Mouse (Mus musculus): ENCODE results near the gene Gm3327. TPM values are rescaled to one million over a fixed set of nuclear protein-coding genes. Genes with fewer than 3 reads are reported as not detected.
"Not testable (repeated sequence)": the region's sequence is repeated elsewhere in the genome, so short reads cannot be mapped to it uniquely, and the experiment has no call there.

Gene Gm3327
- not detected in 2 replicates for polyA plus RNA-seq (2012; rRNA removed)

- not testable (repeated sequence) for H3K4me1 ChIP-seq (ENCODE audit: control insufficient read depth, insufficient read depth, insufficient read length, low read length); H3K27ac ChIP-seq (ENCODE audit: insufficient read depth, low read depth, low read length); H3K36me3 ChIP-seq (ENCODE audit: control insufficient read depth, insufficient read depth, low read length); H3K4me3 ChIP-seq (ENCODE audit: low read depth, low read length); H3K27me3 ChIP-seq (ENCODE audit: control insufficient read depth, insufficient read depth, low read length)
- 78% methylated on average over 4 of the region's 4 CpGs for WGBS
These were observed at the start of gene Gm3327 for GRCm38 (mm10) chr14:44123551-44123950. Gm3327 (plus strand) TSS chr14:44123851.

GRCm38 (mm10) chr14:44077785-44078341, 45.8 kb upstream of the Gm3327 start:
- 21% methylated on average over 5 of the region's 5 CpGs for WGBS
- not testable (repeated sequence) for H3K27ac ChIP-seq (ENCODE audit: insufficient read depth, low read depth, low read length); H3K27me3 ChIP-seq (ENCODE audit: control insufficient read depth, insufficient read depth, low read length); H3K36me3 ChIP-seq (ENCODE audit: control insufficient read depth, insufficient read depth, low read length); H3K4me1 ChIP-seq (ENCODE audit: control insufficient read depth, insufficient read depth, insufficient read length, low read length); H3K4me3 ChIP-seq (ENCODE audit: low read depth, low read length)

GRCm38 (mm10) chr14:44086588-44086987, 37.1 kb upstream of the Gm3327 start:
- WGBS = 93% methylated on average over 1 of the region's 1 CpGs
- not testable (repeated sequence) for H3K4me3 ChIP-seq (ENCODE audit: low read depth, low read length); H3K36me3 ChIP-seq (ENCODE audit: control insufficient read depth, insufficient read depth, low read length); H3K27me3 ChIP-seq (ENCODE audit: control insufficient read depth, insufficient read depth, low read length); H3K27ac ChIP-seq (ENCODE audit: insufficient read depth, low read depth, low read length); H3K4me1 ChIP-seq (ENCODE audit: control insufficient read depth, insufficient read depth, insufficient read length, low read length)

- H3K4me3 ChIP-seq (ENCODE audit: low read depth, low read length); H3K4me1 ChIP-seq (ENCODE audit: control insufficient read depth, insufficient read depth, insufficient read length, low read length); H3K27ac ChIP-seq (ENCODE audit: insufficient read depth, low read depth, low read length); H3K27me3 ChIP-seq (ENCODE audit: control insufficient read depth, insufficient read depth, low read length); H3K36me3 ChIP-seq (ENCODE audit: control insufficient read depth, insufficient read depth, low read length): not testable (repeated sequence)
- 56% methylated on average over 2 of the region's 2 CpGs for WGBS
These were observed 36.1 kb upstream of the Gm3327 start for GRCm38 (mm10) chr14:44087535-44087934.

GRCm38 (mm10) chr14:44091524-44091923, 32.1 kb upstream of the Gm3327 start:
- WGBS = 34% methylated on average over 1 of the region's 1 CpGs
- H3K36me3 ChIP-seq (ENCODE audit: control insufficient read depth, insufficient read depth, low read length); H3K27me3 ChIP-seq (ENCODE audit: control insufficient read depth, insufficient read depth, low read length): not testable (repeated sequence)

GRCm38 (mm10) chr14:44094445-44094844, 29.2 kb upstream of the Gm3327 start:
- H3K4me3 ChIP-seq (ENCODE audit: low read depth, low read length); H3K36me3 ChIP-seq (ENCODE audit: control insufficient read depth, insufficient read depth, low read length); H3K4me1 ChIP-seq (ENCODE audit: control insufficient read depth, insufficient read depth, insufficient read length, low read length); H3K27me3 ChIP-seq (ENCODE audit: control insufficient read depth, insufficient read depth, low read length); H3K27ac ChIP-seq (ENCODE audit: insufficient read depth, low read depth, low read length): not testable (repeated sequence)
- 17% methylated on average over 5 of the region's 5 CpGs for WGBS

More at GRCm38 (mm10) chr14:44091524-44091923, 32.1 kb upstream of the Gm3327 start:
- not testable (repeated sequence) for H3K4me3 ChIP-seq (ENCODE audit: low read depth, low read length); H3K4me1 ChIP-seq (ENCODE audit: control insufficient read depth, insufficient read depth, insufficient read length, low read length); H3K27ac ChIP-seq (ENCODE audit: insufficient read depth, low read depth, low read length)

- not testable (repeated sequence) for H3K4me3 ChIP-seq (ENCODE audit: low read depth, low read length); H3K4me1 ChIP-seq (ENCODE audit: control insufficient read depth, insufficient read depth, insufficient read length, low read length); H3K27me3 ChIP-seq (ENCODE audit: control insufficient read depth, insufficient read depth, low read length); H3K27ac ChIP-seq (ENCODE audit: insufficient read depth, low read depth, low read length); H3K36me3 ChIP-seq (ENCODE audit: control insufficient read depth, insufficient read depth, low read length)
- WGBS = no CpG with 5 or more reads among the region's 1 CpGs
These were observed 23.6 kb upstream of the Gm3327 start for GRCm38 (mm10) chr14:44100030-44100429.

- not testable (repeated sequence) for H3K27ac ChIP-seq (ENCODE audit: insufficient read depth, low read depth, low read length); H3K27me3 ChIP-seq (ENCODE audit: control insufficient read depth, insufficient read depth, low read length); H3K4me3 ChIP-seq (ENCODE audit: low read depth, low read length); H3K36me3 ChIP-seq (ENCODE audit: control insufficient read depth, insufficient read depth, low read length); H3K4me1 ChIP-seq (ENCODE audit: control insufficient read depth, insufficient read depth, insufficient read length, low read length)
- WGBS = 73% methylated on average over 2 of the region's 2 CpGs
These were observed 21.3 kb upstream of the Gm3327 start, which contains the start of gene Ear2 for GRCm38 (mm10) chr14:44102354-44102753. Ear2 (plus strand) TSS chr14:44102654.

GRCm38 (mm10) chr14:44110981-44111380, 12.7 kb upstream of the Gm3327 start:
- TF ChIP-seq CTCF (IDR thresholded peaks at IDR 0.05; ENCODE audit: extremely low read depth, insufficient read length, insufficient replicate concordance, low read depth, low read length) (no peak), POLR2A (IDR thresholded peaks at IDR 0.05; ENCODE audit: low read depth, low read length) (no peak)
- Histone ChIP-seq H3K27me3 (ENCODE audit: control insufficient read depth, insufficient read depth, low read length) (no peaks in the 10 kb centered on the region), H3K27ac (ENCODE audit: insufficient read depth, low read depth, low read length) (no peak overlapping the region), H3K4me3 (ENCODE audit: low read depth, low read length) (no peak overlapping the region), H3K4me1 (ENCODE audit: control insufficient read depth, insufficient read depth, insufficient read length, low read length) (no peaks in the 10 kb centered on the region), H3K36me3 (ENCODE audit: control insufficient read depth, insufficient read depth, low read length) (no peaks in the 10 kb centered on the region)

Other genes starting within 250 kb of the Gm3327 start
- gene Ear1, start 248.3 kb upstream of the Gm3327 start, polyA plus RNA-seq (2012; rRNA removed) = not detected in 2 replicates
- gene Ear10, start 200.3 kb upstream of the Gm3327 start, polyA plus RNA-seq (2012; rRNA removed) = not detected in 2 replicates
- 0.08 and 0.15 TPM in 2 replicates for gene Gm8113, start 198.5 kb upstream of the Gm3327 start, polyA plus RNA-seq (2012; rRNA removed)
- gene Ang5, start 166.8 kb upstream of the Gm3327 start, polyA plus RNA-seq (2012; rRNA removed) = not detected in 2 replicates
- gene Ang6, start 121.6 kb upstream of the Gm3327 start, polyA plus RNA-seq (2012; rRNA removed) = not detected in 2 replicates
- gene Ear2, start 21.2 kb upstream of the Gm3327 start, polyA plus RNA-seq (2012; rRNA removed) = 1.4 and 1.8 TPM in 2 replicates
- not detected in 2 replicates for gene Gm8212, start 73.8 kb downstream of the Gm3327 start, polyA plus RNA-seq (2012; rRNA removed)
- not detected in 2 replicates for gene 4930503E14Rik, start 89.4 kb downstream of the Gm3327 start, polyA plus RNA-seq (2012; rRNA removed)
- gene Gm8220, start 161.7 kb downstream of the Gm3327 start, polyA plus RNA-seq (2012; rRNA removed) = not detected in 2 replicates
- not detected in 2 replicates for gene Gm5930, start 214.7 kb downstream of the Gm3327 start, polyA plus RNA-seq (2012; rRNA removed)
- gene Gm8229, start 241.5 kb downstream of the Gm3327 start, polyA plus RNA-seq (2012; rRNA removed) = not detected in 2 replicates